Mouse (Mus musculus) MEL-GATA-1-ER (cell line): ENCODE data around the gene Itpr1.

Experiments used
- DNase-seq: peaks from one replicate; pipeline ENCODE4 v3.0.0-alpha.2; 2012; ENCODE audit warnings: low read depth; ENCODE audit errors: extremely low read depth

Itpr1 gene

DNA sequence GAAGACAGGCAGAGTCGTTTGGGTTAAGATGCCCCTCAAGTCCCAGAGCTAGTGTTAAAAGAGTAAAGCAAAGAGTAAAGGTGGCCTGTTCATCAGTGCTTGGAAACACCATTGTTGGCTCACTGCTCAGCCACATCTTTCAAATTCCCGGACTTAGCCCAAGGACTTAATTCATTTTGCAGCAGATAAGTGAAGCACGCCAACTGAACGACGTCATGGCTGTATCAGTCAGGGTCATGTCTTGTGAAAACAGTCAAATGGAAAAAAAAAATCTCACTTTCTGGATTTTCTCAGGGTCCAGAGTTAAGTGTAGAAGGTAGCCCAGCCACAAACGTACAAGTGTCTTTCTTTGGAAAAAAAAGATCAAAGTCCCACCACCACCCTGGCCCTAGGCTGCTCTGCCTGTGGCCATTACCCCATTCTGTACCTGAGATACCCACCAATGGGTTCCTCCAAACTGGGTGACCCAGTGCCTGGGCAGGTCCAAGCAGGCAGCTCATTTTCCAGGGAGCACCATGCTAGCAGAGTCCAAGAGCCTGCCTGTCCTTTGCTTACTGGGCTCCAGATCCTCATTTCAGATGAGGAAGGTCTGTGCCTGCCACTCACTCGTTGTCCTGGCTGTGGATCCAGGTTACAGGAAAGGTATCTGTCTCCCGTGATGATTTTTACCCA lies 251.5 kb downstream of the Itpr1 start:
- DNase-seq = no peak

- no peak for DNase-seq
Observed at GRCm38 (mm10) chr6:108465159-108465558, 252.3 kb downstream of the Itpr1 start.

DNA sequence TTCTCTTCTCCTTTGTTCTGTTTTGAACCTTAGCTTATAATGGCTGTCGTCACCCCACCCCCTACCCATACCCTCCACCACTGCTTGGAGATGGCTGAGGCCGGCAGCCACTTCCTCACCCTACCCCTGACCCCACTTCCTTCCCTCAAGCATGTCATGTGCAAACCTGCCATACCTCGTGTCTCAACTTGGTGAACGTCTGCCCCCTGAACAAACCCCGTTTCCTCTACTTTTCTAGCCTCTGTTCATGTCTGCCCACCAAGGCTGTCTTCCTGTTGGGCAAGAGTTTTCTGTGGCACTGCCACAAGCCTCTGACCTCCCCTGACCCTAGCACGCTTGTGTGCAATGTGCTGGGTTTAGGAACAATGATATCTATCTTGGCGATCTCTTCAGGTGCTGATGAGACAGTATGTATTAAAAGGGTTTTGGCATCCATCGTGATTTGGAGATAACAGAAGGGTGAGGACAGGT lies 253.2 kb downstream of the Itpr1 start:
- DNase-seq = no peak

DNA sequence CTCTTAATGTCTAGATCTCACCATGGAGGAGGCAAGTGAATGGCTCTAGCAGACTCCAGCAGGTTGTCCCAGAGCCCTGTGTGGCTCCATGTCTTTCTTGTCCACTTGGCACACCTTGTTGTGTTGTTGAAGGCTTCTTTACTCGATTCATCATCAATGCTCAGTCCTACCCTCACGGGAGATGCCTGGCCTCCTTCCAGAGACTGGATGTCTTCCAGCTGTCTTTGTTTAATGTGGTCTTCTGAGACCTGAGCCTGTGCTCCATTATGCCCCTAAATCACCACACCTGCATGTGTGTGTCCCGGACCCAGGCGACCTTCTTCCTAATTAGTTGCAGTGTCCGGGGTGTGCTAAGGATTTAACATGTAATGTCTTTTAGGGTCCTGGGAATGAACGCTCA lies 254.7 kb downstream of the Itpr1 start:
- no peak for DNase-seq

DNA sequence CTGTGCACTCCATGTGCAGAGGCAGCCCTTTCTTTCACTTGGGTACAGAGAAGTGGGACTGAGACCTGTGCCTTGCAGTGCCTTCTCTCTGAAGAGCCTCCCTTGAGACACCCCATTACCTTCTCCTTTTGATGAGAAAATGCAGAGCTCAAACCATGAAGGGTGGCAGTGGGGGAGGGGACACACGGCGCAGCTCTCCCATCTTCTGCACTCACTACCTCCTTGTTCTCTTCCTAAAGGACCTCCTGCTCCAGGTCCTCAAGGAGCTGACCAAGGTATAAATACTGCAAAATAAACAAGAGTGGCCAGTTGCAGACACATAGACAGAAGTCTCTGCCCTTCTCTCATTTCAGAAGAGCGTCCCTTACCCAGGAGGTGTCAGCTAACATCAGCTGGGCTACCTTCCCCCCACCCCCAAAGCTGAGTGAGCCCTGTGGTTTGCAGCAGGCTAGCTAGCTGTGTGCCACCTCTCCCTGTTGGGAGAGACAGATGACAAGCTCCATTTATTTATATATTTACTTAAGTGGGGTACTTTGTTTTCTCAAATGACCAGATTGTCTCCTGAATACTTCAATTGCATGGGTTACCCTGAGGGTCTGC lies 255.4 kb downstream of the Itpr1 start:
- DNase-seq = no peak

- DNase-seq = no peak
Observed at GRCm38 (mm10) chr6:108471878-108472277, 259.0 kb downstream of the Itpr1 start.

DNA sequence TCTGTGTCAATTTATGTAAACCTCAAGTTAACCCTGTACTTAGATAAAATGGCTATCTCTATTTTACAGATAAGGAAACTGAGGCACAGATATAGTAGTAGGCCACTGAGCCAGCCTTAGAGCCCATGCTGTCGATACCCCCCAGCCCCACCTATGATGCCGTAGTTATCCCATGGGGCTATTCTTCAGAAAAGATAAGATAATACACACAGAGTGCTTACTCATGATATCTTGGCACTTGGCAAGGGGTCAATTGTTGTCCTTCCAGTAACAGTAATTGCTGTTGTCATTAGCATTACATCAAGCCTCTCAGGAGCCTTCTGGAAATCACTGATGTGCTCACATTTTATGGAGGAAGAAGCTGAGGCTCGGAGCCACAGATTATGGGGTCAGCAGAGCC lies 259.9 kb downstream of the Itpr1 start:
- DNase-seq = no peak

- DNase-seq = no peak
Observed at GRCm38 (mm10) chr6:108476797-108477235, 263.9 kb downstream of the Itpr1 start.

DNA sequence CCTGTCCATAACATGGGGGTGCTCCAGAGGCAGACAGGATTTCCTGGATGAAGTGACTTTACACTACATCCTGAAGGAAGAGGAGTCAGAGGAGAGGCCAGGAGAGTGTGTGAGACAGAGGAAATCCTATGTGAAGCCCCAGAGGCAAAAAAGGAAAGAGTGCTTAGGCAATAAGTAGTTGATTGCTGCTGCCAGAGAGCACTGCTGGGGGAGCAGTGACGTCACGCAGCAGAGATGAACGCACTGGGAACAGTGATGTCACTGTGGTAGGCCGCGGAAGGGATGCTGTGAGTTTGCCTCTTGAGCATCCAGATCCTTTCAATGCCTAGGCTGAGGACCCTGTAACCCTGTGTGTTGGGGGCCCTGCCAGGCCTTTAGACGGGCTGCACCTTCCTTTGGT lies 264.7 kb downstream of the Itpr1 start:
- DNase-seq = no peak

DNA sequence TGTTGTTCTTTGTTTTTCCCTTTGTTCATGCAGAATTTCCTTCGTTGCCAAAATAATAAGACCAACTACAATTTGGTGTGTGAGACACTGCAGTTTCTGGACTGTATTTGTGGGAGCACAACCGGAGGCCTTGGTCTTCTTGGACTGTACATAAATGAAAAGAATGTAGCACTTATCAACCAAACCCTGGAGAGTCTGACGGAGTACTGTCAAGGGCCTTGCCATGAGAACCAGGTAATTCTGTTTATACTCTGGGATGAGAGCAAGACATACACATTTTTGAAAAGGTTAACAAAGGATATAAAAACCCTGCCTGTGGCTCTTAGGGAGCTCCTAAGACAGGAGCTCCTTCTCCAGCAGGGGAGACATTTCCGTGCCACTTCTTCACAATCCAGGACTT lies 268.3 kb downstream of the Itpr1 start:
- no peak for DNase-seq

GRCm38 (mm10) chr6:108482464-108482863 lies 269.6 kb downstream of the Itpr1 start:
- DNase-seq = no peak

DNA sequence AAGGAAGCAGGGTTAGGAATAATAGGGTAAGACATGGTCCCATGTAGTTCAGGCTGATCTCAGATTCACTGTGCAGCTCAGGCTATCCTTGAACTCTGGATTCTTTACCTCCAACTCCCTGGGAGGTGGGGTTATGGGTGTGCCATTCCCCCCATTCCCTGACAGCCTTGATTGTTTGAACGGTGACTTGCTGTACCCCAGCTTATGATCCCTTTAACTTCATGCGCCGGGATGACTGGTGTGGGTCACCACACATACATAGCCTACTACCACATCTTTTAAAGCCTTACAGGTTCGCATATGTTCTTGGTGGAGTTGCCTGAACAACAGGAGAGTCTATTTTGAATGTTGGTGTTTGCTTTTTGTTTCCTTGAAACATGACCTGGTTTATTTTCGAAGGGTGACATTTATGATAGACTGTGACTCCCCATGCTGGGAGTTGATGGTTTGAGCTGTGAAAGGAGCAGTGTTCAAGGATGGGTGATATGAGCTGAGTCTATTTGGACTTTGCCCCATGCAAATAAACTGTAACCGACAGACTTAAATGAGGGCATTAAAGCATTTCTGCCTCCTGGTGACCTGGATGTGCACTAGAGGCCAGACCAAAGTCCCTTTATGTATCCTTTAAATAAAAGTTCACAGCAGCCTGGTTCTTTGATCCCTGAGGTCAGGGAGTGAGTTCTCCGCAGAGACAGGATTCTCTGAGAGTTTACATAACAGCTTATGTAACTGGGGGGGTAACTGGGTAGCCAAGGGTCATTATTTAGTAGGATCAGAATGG lies 273.5 kb downstream of the Itpr1 start:
- no peak for DNase-seq

DNA sequence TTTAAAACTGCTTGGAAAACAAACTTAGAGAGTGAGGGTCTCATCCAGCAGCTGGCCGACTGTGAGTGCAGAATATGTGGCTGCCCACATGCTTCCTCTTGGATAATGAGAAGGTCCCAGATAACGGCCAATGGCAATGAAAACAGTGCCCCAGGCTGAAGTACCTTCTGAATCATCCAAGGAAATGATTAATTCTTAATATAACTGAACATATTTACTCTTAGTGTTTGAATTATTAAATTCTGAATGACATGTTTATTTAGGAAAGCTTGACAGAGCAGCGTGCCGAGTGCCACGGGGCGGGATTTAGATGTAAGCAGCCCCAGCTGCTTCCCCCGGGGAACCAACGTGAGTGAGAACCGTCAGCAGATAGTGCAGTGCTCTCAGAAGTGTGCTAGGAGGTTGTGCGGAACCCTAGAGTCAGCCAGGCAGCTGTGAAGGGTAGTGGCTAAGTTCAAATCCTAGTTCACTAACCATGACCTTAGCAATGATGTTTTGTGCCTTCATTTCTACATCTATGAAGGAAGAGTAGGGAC lies 274.5 kb downstream of the Itpr1 start:
- no peak for DNase-seq

DNA sequence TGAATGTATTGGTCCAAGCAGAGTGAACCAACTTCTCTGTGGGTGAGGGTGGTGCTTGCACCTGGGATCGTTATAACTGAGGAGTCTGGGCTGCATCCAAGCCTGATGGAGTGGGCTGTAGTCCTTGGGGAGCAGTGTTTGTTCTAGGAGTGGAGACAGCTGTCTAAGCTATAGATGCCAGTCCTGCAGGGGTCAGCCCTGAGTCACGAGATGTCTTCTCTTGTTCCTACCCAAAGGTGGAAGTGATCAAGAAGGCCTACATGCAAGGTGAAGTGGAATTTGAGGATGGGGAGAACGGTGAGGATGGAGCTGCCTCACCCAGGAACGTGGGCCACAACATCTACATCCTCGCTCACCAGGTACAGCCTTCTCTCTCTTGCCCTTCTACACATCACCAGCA lies 275.4 kb downstream of the Itpr1 start:
- no peak for DNase-seq

DNA sequence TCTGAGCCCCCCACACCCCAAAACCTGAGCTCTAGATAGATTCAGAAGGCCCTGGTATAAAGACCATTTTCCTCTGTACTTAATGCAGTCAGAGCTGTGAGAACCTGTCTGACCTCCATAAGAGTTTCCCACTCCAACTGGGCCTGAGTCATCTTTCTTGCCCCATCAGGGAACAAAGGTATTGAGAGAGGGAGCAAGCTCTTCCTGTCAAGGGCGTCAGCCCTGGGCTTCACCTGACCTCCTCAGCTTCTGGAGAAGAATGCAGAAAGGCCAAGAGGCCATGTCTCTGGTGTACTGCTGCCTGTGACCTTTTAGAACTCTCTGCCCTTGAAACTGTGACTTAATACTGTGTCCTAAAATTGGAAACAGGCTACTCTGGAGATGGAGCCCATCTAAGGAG lies 279.1 kb downstream of the Itpr1 start:
- DNase-seq = no peak

GRCm38 (mm10) chr6:108493753-108494152 lies 280.9 kb downstream of the Itpr1 start:
- no peak for DNase-seq

DNA sequence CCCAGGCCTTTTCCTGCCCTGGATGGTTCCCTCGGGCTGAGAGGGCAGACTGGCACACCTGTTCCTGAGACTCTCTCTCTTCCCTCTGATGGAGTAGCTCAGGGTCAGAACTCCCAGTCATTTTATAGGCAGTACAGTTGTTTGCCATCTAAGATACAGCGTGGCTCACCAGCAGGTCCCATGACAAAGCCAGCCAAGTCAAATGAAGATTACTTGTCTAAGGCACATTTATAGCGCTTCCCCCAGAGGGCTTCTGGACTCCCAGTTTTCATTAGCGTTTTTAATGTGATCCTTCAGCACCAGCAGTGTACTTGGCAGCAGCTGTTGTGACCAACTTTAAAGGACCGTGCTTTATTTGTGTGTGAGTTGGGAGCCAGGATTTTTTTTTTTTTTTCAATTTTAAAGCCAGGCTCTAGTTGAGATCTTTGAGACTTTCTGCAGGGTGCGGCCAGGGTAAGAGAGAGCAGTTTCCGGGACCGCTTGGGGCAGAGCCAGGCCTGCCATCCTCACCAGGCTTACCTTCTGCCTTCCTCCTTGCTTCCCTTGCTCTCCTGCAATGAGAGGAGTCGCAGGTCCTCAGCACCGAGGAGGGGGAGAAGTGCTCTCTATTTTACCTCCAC lies 281.4 kb downstream of the Itpr1 start:
- no peak for DNase-seq

DNA sequence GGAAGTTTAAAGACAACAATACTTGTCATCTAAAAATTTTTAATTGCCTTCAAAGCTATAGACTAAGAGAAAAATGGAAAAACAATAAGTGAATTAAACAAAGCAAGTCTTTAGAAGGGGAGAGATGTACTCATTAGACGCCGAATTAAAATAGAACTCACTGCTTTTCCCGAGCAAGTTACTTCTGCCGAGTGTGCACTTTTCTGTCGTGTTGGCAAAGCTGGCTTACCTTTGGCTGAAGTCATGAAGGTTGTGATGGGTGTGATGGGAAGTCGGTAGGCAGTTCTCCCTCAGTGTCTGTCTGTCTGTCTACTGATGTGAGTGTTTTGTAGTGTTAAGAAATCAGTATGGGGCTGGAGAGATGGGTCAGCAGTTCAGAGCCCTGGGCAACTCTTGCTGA lies 282.1 kb downstream of the Itpr1 start:
- DNase-seq = no peak

- DNase-seq = no peak
Observed at GRCm38 (mm10) chr6:108498070-108498469, 285.2 kb downstream of the Itpr1 start.

DNA sequence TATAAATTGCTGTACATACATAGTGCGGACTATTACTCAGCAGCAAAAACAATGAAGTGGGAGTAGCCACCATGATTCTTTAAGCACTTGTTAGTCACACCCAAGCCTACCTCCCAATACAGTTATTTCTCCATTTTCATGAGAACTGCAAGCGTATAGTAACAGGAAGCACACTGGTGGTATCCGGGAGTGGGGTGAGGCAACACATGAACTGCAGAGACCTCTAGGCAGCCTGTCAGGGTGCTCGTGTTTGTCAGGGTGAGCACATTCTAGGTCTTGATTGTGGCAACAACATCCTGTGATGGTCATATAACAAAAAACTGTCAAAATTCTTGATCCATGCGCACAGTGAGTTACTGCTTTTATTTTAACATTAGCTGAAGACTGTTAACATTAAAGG lies 290.8 kb downstream of the Itpr1 start:
- DNase-seq = no peak

DNA sequence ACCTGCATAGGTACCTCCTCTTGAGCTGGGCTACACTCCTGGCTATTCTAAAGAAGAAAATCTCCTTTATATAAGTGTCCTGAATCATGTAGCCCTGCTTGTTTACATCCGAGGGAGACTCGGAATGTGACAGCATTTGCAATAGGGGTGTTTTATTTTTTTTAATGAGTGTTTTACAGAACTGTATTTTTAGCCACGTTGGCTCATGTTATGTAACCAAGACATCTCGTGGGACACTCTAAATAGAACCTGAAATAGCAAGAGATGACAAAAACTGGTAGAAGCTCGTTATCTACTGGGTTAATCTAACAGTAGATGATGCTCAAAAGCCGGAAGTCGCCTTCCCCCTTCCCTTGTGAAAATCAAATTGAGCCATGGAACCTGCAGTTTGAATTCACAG lies 291.8 kb downstream of the Itpr1 start:
- no peak for DNase-seq

- no peak for DNase-seq
Observed at GRCm38 (mm10) chr6:108506161-108506560, 293.3 kb downstream of the Itpr1 start.
